Mouse (Mus musculus): Measurements from ENCODE around the gene Errfi1. TPM values are rescaled to one million over a fixed set of nuclear protein-coding genes. Genes with fewer than 3 reads are reported as not detected.

Gene Errfi1
- polyA plus RNA-seq, 1 experiment = 230 TPM

- Histone ChIP-seq H3K27ac (ENCODE audit: insufficient read depth, low read depth, low read length) (no peak overlapping the region), H3K4me3 (ENCODE audit: insufficient read depth, low read depth, low read length) (no peak overlapping the region), H3K36me3 (ENCODE audit: control insufficient read depth, insufficient read depth, low read length) (no peaks in the 10 kb centered on the region), H3K27me3 (replicated peaks; ENCODE audit: control insufficient read depth, insufficient read depth, low read length) (no peaks in the 10 kb centered on the region), H3K4me1 (ENCODE audit: control insufficient read depth, insufficient read depth, low read length) (peaks cover 14% of the 10 kb centered on the region)
- 67% methylated on average over 12 of the region's 12 CpGs for WGBS
- TF ChIP-seq POLR2A (IDR thresholded peaks at IDR 0.05; ENCODE audit: low read depth, low read length) (no peak), CTCF (conservative IDR thresholded peaks at IDR 0.05; ENCODE audit: insufficient read depth, insufficient read length, low read depth, low read length) (no peak)
- DNase-seq = peak; percentile 55
These were observed 34.4 kb upstream of the Errfi1 start for GRCm38 (mm10) chr4:150819126-150819910.

- WGBS = 45% methylated on average over 8 of the region's 8 CpGs
- no peaks in the 10 kb centered on the region for H3K36me3 ChIP-seq (ENCODE audit: control insufficient read depth, insufficient read depth, low read length)
- TF ChIP-seq CTCF (conservative IDR thresholded peaks at IDR 0.05; ENCODE audit: insufficient read depth, insufficient read length, low read depth, low read length) (no peak), POLR2A (IDR thresholded peaks at IDR 0.05; ENCODE audit: low read depth, low read length) (no peak)
- H3K27me3 ChIP-seq (replicated peaks; ENCODE audit: control insufficient read depth, insufficient read depth, low read length) = no peaks in the 10 kb centered on the region
- H3K4me1 ChIP-seq (ENCODE audit: control insufficient read depth, insufficient read depth, low read length) = peaks cover 14% of the 10 kb centered on the region
- no peak for DNase-seq
- no peak overlapping the region for H3K27ac ChIP-seq (ENCODE audit: insufficient read depth, low read depth, low read length)
- H3K4me3 ChIP-seq (ENCODE audit: insufficient read depth, low read depth, low read length) = no peak overlapping the region
These were observed 32.3 kb upstream of the Errfi1 start for GRCm38 (mm10) chr4:150821381-150821780.

- no peak overlapping the region for H3K4me3 ChIP-seq (ENCODE audit: insufficient read depth, low read depth, low read length)
- H3K4me1 ChIP-seq (ENCODE audit: control insufficient read depth, insufficient read depth, low read length) = peaks cover 14% of the 10 kb centered on the region
- H3K27me3 ChIP-seq (replicated peaks; ENCODE audit: control insufficient read depth, insufficient read depth, low read length) = no peaks in the 10 kb centered on the region
- H3K27ac ChIP-seq (ENCODE audit: insufficient read depth, low read depth, low read length) = no peak overlapping the region
- TF ChIP-seq POLR2A (IDR thresholded peaks at IDR 0.05; ENCODE audit: low read depth, low read length) (no peak), CTCF (conservative IDR thresholded peaks at IDR 0.05; ENCODE audit: insufficient read depth, insufficient read length, low read depth, low read length) (no peak)
- DNase-seq = peak; percentile 56
- 40% methylated on average over 9 of the region's 9 CpGs for WGBS
- H3K36me3 ChIP-seq (ENCODE audit: control insufficient read depth, insufficient read depth, low read length) = no peaks in the 10 kb centered on the region
These were observed 31.1 kb upstream of the Errfi1 start for GRCm38 (mm10) chr4:150822624-150823023.

GRCm38 (mm10) chr4:150823614-150824480, 29.9 kb upstream of the Errfi1 start:
- no peak for DNase-seq

GRCm38 (mm10) chr4:150824877-150825276, 28.8 kb upstream of the Errfi1 start:
- peak overlapping the region; percentile 71 for H3K27ac ChIP-seq (ENCODE audit: insufficient read depth, low read depth, low read length)
- peak; percentile 76 for DNase-seq
- 38% methylated on average over 6 of the region's 6 CpGs for WGBS
- peaks cover 14% of the 10 kb centered on the region for H3K4me1 ChIP-seq (ENCODE audit: control insufficient read depth, insufficient read depth, low read length)
- no peak overlapping the region for H3K4me3 ChIP-seq (ENCODE audit: insufficient read depth, low read depth, low read length)
- no peak for TF ChIP-seq POLR2A (IDR thresholded peaks at IDR 0.05; ENCODE audit: low read depth, low read length)
- TF ChIP-seq CTCF (conservative IDR thresholded peaks at IDR 0.05; ENCODE audit: insufficient read depth, insufficient read length, low read depth, low read length) = no peak
- H3K36me3 ChIP-seq (ENCODE audit: control insufficient read depth, insufficient read depth, low read length) = no peaks in the 10 kb centered on the region
- no peaks in the 10 kb centered on the region for H3K27me3 ChIP-seq (replicated peaks; ENCODE audit: control insufficient read depth, insufficient read depth, low read length)

More at GRCm38 (mm10) chr4:150823614-150824480, 29.9 kb upstream of the Errfi1 start:
- no peak overlapping the region for H3K4me3 ChIP-seq (ENCODE audit: insufficient read depth, low read depth, low read length)
- H3K27ac ChIP-seq (ENCODE audit: insufficient read depth, low read depth, low read length) = 0 out of 2 replicates have a peak overlapping the region, but pooled peaks have one; percentile 19
- TF ChIP-seq POLR2A (IDR thresholded peaks at IDR 0.05; ENCODE audit: low read depth, low read length) = no peak
- TF ChIP-seq CTCF (conservative IDR thresholded peaks at IDR 0.05; ENCODE audit: insufficient read depth, insufficient read length, low read depth, low read length) = no peak
- H3K27me3 ChIP-seq (replicated peaks; ENCODE audit: control insufficient read depth, insufficient read depth, low read length) = no peaks in the 10 kb centered on the region
- 65% methylated on average over 24 of the region's 24 CpGs for WGBS
- peaks cover 14% of the 10 kb centered on the region for H3K4me1 ChIP-seq (ENCODE audit: control insufficient read depth, insufficient read depth, low read length)
- no peaks in the 10 kb centered on the region for H3K36me3 ChIP-seq (ENCODE audit: control insufficient read depth, insufficient read depth, low read length)

GRCm38 (mm10) chr4:150825531-150825930, 28.2 kb upstream of the Errfi1 start:
- peak overlapping the region; percentile 71 for H3K27ac ChIP-seq (ENCODE audit: insufficient read depth, low read depth, low read length)

GRCm38 (mm10) chr4:150831321-150831720, 22.4 kb upstream of the Errfi1 start:
- Histone ChIP-seq H3K27me3 (replicated peaks; ENCODE audit: control insufficient read depth, insufficient read depth, low read length) (no peaks in the 10 kb centered on the region), H3K4me3 (ENCODE audit: insufficient read depth, low read depth, low read length) (no peak overlapping the region), H3K36me3 (ENCODE audit: control insufficient read depth, insufficient read depth, low read length) (no peaks in the 10 kb centered on the region), H3K27ac (ENCODE audit: insufficient read depth, low read depth, low read length) (no peak overlapping the region), H3K4me1 (ENCODE audit: control insufficient read depth, insufficient read depth, low read length) (0 out of 2 replicates have a peak, but pooled peaks cover 3% of the 10 kb centered on the region)
- 72% methylated on average over 3 of the region's 3 CpGs for whole genome bisulfite sequencing
- no peak for TF ChIP-seq CTCF (conservative IDR thresholded peaks at IDR 0.05; ENCODE audit: insufficient read depth, insufficient read length, low read depth, low read length)
- no peak for TF ChIP-seq POLR2A (IDR thresholded peaks at IDR 0.05; ENCODE audit: low read depth, low read length)
- DNase-seq = no peak

More at GRCm38 (mm10) chr4:150825531-150825930, 28.2 kb upstream of the Errfi1 start:
- no peaks in the 10 kb centered on the region for H3K36me3 ChIP-seq (ENCODE audit: control insufficient read depth, insufficient read depth, low read length)
- H3K27me3 ChIP-seq (replicated peaks; ENCODE audit: control insufficient read depth, insufficient read depth, low read length) = no peaks in the 10 kb centered on the region
- H3K4me3 ChIP-seq (ENCODE audit: insufficient read depth, low read depth, low read length) = no peak overlapping the region
- TF ChIP-seq CTCF (conservative IDR thresholded peaks at IDR 0.05; ENCODE audit: insufficient read depth, insufficient read length, low read depth, low read length) (no peak), POLR2A (IDR thresholded peaks at IDR 0.05; ENCODE audit: low read depth, low read length) (no peak)
- peak; percentile 83 for DNase-seq
- 51% methylated on average over 7 of the region's 7 CpGs for WGBS
- peaks cover 14% of the 10 kb centered on the region for H3K4me1 ChIP-seq (ENCODE audit: control insufficient read depth, insufficient read depth, low read length)

Data from kidney, adult 2 months (tissue).